ENCODE assay signal across 20 mouse cellular contexts in the genomic region with DNA sequence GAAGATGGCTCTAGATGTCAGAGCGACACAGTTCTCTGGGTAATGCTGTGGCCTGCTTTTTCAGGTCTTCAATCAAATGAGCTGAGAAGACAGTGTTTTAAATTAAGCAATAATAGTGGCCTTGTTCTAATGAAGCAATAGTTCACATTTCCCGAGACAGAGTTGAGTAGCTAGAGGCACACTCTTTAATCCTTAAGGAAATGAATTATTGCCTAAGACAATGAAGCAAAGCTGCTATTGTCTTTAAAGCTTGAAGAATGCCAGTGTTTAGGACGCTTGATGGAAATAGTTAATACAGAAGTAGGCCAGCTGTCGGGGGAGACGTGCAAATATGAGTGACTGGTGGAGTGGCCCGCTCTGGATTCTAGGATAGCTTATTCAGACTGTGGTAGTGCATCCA.
"Had no signal": no experiment of that assay in that cellular context is flagged by ENCODE, and none has a peak within 500 bp of the region (broad histone marks: within the 10 kb centered on the region; RNA-seq: fewer than 3 reads in every experiment).

No protein-coding gene starts in this region.

- H3K9ac ChIP-seq: limb, embryonic 12.5 days; limb, embryonic 15.5 days; liver, embryonic 14.5 days; liver, postnatal 0 days; lung, embryonic 15.5 days; midbrain, embryonic 13.5 days had no signal

- H3K4me2 ChIP-seq: limb, embryonic 12.5 days; limb, embryonic 15.5 days; liver, embryonic 11.5 days; lung, embryonic 15.5 days; midbrain, embryonic 13.5 days had no signal

- H3K27me3 ChIP-seq: limb, embryonic 12.5 days; limb, embryonic 15.5 days; lung, embryonic 15.5 days had no signal

- H3K27ac ChIP-seq: kidney, postnatal 0 days; limb, embryonic 12.5 days; limb, embryonic 15.5 days; liver, embryonic 14.5 days; midbrain, embryonic 10.5 days; midbrain, embryonic 13.5 days had no signal

- H3K9me3 ChIP-seq: limb, embryonic 12.5 days; limb, embryonic 15.5 days; lung, embryonic 15.5 days; midbrain, embryonic 10.5 days; midbrain, embryonic 13.5 days had no signal

- DNase-seq: kidney, adult 2 months; kidney, postnatal 25 days; left cerebral cortex, postnatal 4 days; liver, postnatal 0 days; lung, postnatal 14 days; lung, postnatal 4 days; right cerebral cortex, postnatal 25 days; thymus, adult 2 months; thymus, postnatal 14 days; thymus, postnatal 4 days had no signal

- H3K36me3 ChIP-seq: limb, embryonic 12.5 days; limb, embryonic 15.5 days; lung, embryonic 15.5 days; midbrain, embryonic 13.5 days had no signal

- H3K4me3 ChIP-seq: limb, embryonic 12.5 days; limb, embryonic 15.5 days; lung, embryonic 15.5 days; midbrain, embryonic 10.5 days; midbrain, embryonic 13.5 days had no signal

- ATAC-seq: intestine, postnatal 0 days; liver, postnatal 0 days; midbrain, embryonic 13.5 days; midbrain, embryonic 16.5 days had no signal
